Mouse (Mus musculus) small intestine, adult 2 months (tissue): ENCODE measurements around the gene Cep128. TPM values are rescaled to one million over a fixed set of nuclear protein-coding genes. Genes with fewer than 3 reads are reported as not detected.

ENCODE experiments used
- H3K27ac ChIP-seq: fragments of 200-500 bp; 2 replicates; pipeline ENCODE4 v1.5.1; 2012; ENCODE audit warnings: low read depth, low read length, control low read depth, inconsistent platforms; ENCODE audit not compliant: insufficient read depth
- H3K27me3 ChIP-seq: fragments of 200-500 bp; 2 replicates; pipeline ENCODE4 v1.6.1; 2012; ENCODE audit warnings: mild to moderate bottlenecking, moderate library complexity, low read length, inconsistent platforms; ENCODE audit not compliant: control insufficient read depth, insufficient read depth
- H3K36me3 ChIP-seq: fragments of 200-500 bp; 2 replicates; pipeline ENCODE4 v1.6.1; 2012; ENCODE audit warnings: mild to moderate bottlenecking, low read length, control low read depth, inconsistent platforms; ENCODE audit not compliant: control insufficient read depth, insufficient read depth
- H3K4me1 ChIP-seq: fragments of 200-500 bp; 2 replicates; pipeline ENCODE4 v1.6.1; 2012; ENCODE audit warnings: low read length, inconsistent platforms, mixed read lengths; ENCODE audit not compliant: control insufficient read depth, insufficient read depth, insufficient read length
- H3K4me3 ChIP-seq: fragments of 200-500 bp; 2 replicates; pipeline ENCODE4 v1.5.1; 2012; ENCODE audit warnings: low read depth, mild to moderate bottlenecking, control low read depth, inconsistent platforms, low read length, moderate library complexity
- CTCF ChIP-seq: fragments of 200-500 bp; IDR thresholded peaks from 2 replicates; pipeline ENCODE4 v1.5.1; 2012; ENCODE audit warnings: low read depth, mild to moderate bottlenecking, control low read depth, inconsistent platforms, low read length, moderate library complexity, mixed read lengths; ENCODE audit not compliant: insufficient replicate concordance, insufficient read length; ENCODE audit errors: extremely low read depth
- POLR2A ChIP-seq: fragments of 200-500 bp; IDR thresholded peaks from 2 replicates; pipeline ENCODE4 v1.6.1; 2012; ENCODE audit warnings: low read depth, mild to moderate bottlenecking, control low read depth, inconsistent platforms, low read length, moderate library complexity
- WGBS: fragments of 180-500 bp; shearing (Covaris S2); methylation state at CpG from one replicate; pipeline ENCODE4 v1.1.7; 2018; 5-methylcytosine and 5-hydroxymethylcytosine counted together
- polyA plus RNA-seq: library from polyadenylated mRNA; depleted of rRNA; stranded (reverse); fragments of >200 nt; gene quantifications from 2 replicates; pipeline ENCODE4 v1.2.3, GENCODE M21; 2012

The Cep128 gene
- polyA plus RNA-seq, 1 experiment, result 0.95 TPM

DNA sequence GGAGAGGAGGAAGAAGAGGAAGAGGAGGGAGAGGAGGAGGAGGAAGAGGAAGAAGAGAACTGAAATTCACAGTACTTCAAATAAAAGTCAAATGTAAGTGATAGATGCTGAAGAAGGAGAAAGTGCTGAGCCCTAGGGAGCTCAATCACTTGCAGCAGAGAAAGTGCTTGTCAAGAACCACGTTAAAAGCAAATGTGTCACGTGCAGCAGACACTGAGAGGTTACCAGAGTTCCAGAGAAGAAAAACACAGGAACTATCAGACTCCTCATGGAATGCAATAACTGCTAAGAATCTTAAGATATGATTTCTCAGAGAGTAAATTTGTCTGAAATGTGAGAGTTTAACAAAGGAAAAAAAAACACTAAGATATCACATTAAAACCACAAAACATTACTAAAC, 225.7 kb downstream of the Cep128 start:
- Histone ChIP-seq H3K27me3 (no peaks in the 10 kb centered on the region), H3K27ac (no peak overlapping the region), H3K4me3 (no peak overlapping the region), H3K4me1 (no peaks in the 10 kb centered on the region), H3K36me3 (no peaks in the 10 kb centered on the region)
- 66% methylated on average over 2 of the region's 2 CpGs for WGBS
- no peak for TF ChIP-seq CTCF
- no peak for TF ChIP-seq POLR2A

DNA sequence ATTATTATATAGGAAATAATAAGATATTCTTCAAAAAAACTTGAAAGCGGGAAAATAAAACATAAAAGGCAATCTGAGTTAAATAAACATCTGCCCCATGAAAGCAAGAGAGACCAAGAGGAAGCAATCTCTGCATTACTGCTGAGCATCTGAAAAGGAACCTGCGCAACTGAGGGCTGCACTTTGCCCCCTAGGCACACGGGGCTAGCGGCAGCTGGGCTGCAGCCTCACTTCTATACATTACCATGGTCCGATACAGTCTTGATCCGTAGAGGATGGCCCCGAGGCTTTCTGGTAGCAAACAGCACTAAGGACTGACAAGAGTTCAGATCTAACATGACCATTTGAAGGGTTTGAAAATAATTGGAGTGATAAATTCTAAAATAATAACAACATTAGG, 230.2 kb downstream of the Cep128 start:
- Histone ChIP-seq H3K4me1 (no peaks in the 10 kb centered on the region), H3K36me3 (no peaks in the 10 kb centered on the region), H3K4me3 (no peak overlapping the region), H3K27ac (no peak overlapping the region), H3K27me3 (no peaks in the 10 kb centered on the region)
- 38% methylated on average over 7 of the region's 7 CpGs for WGBS
- TF ChIP-seq POLR2A (no peak), CTCF (no peak)

DNA sequence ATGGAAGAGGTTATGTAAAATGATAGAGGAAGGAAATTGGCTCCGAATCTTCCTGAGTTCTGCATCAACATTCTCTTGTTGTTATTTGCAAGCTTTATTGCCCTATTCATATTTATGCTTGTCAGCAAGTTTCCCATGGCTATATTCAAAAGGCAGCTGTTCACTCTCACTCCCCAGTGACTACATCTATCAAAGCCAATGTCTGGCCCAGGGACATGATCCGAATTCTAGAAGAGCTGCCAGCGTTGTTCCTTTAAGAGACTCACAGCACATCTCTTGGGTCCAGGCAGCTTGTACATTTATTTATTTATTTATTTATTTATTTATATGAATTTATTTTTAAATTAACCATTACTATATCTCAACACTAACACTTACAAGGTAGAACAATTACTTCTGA, 235.1 kb downstream of the Cep128 start:
- no peaks in the 10 kb centered on the region for H3K36me3 ChIP-seq
- no peaks in the 10 kb centered on the region for H3K4me1 ChIP-seq
- no peak overlapping the region for H3K4me3 ChIP-seq
- no peak overlapping the region for H3K27ac ChIP-seq
- no peak for TF ChIP-seq CTCF
- no peak for TF ChIP-seq POLR2A
- H3K27me3 ChIP-seq, result no peaks in the 10 kb centered on the region
- 89% methylated on average over 3 of the region's 3 CpGs for WGBS

DNA sequence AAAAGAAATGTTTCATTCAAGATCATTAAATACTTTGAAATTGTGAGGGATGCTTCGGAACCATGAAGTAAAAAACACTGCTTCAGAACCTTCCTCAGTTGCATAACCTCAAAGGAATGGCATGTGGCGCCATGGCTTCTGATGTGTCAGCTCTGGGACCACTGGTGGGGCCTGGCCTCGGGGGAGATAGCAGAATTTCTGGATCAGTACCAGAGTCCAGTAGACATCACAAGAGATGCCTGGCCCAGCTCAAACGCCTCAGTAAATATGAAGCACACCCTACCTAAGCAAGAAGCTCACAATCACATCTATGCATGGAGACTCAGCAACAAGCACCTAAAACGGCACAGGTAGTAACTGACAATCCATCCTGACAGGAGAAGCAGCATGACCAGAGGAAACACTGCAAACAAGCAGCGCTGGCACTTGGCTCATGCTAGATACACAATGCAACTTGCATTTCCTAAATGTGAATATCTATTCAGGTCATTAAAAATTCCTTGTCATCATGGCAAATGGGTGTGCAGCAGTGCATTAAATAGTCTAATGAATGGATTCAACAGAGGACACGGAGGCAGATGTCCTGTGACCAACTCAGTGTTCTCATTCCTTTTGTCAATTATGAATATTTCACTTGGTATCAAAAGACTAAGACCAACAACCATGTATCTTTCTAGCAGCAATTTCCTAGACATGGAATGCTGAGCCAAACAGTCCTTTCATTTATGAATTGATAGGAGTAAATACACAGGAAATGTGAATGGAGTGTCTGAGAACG, 249.3 kb downstream of the Cep128 start:
- Histone ChIP-seq H3K36me3 (no peaks in the 10 kb centered on the region), H3K4me1 (no peaks in the 10 kb centered on the region), H3K27ac (no peak overlapping the region), H3K4me3 (no peak overlapping the region), H3K27me3 (no peaks in the 10 kb centered on the region)
- TF ChIP-seq POLR2A (no peak), CTCF (no peak)
- 88% methylated on average over 8 of the region's 8 CpGs for WGBS

DNA sequence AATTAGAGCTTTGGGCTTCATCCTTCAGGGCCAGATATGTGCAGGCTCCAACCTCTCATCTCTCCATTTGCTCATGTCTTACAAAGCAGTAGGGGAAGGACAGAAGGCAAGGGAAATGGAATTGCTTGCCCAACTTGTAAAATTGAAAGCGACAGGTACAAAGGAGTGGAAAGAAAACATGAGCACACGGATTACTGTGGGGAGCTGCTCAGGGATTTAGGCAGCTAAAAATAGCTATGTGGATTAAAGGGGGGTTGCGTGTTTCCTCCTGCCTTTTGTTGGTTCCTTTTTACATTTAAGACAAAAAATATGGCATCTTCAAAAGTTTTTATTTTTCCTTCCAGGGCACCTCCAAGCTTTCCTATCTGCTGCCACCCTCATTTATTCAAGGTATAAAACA, 269.2 kb downstream of the Cep128 start:
- WGBS, result 76% methylated on average over 3 of the region's 3 CpGs
- Histone ChIP-seq H3K27me3 (no peaks in the 10 kb centered on the region), H3K27ac (no peak overlapping the region), H3K4me1 (no peaks in the 10 kb centered on the region), H3K4me3 (no peak overlapping the region), H3K36me3 (no peaks in the 10 kb centered on the region)
- no peak for TF ChIP-seq POLR2A

DNA sequence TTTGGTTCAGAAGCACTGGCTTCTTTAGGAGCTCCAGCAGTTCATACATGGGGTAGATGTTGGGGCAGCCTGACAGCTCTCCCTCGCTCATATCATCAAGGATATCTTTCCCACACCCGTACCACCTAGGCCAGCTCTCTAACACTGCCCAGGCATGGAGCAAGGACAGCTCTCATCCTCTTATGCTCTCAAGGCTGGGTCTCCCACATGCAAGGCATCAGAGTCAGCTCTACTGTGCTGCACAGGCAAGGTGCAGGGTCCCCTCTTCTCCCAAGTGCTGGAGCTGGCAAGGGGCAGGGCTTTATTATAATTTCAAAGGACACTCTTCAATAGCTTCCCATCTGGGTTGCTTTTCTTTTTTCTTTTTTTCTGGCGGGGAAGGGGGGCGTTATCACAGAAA, 280.9 kb downstream of the Cep128 start:
- Histone ChIP-seq H3K4me1 (no peaks in the 10 kb centered on the region), H3K27me3 (no peaks in the 10 kb centered on the region), H3K27ac (no peak overlapping the region), H3K4me3 (no peak overlapping the region), H3K36me3 (no peaks in the 10 kb centered on the region)
- TF ChIP-seq CTCF (no peak), POLR2A (no peak)
- WGBS, result 79% methylated on average over 4 of the region's 4 CpGs

DNA sequence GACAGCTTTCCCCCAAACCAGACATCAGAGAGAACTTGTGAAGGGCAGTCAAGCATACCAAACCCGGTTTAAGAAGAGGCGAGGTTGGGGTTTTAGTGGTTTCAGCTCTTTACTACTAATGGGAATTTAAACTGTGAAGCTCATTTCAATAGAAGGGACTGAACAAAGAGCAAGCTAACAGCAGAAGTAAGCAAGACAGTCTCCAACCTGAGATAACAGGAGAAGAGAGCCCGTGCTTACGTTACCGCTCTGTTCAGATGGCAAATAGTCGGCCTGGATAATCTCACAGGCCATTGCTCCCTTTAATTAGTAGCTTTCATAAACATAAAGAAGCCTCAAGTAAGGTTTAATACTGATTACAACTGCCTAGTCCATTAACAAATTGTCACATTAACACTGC, 286.3 kb downstream of the Cep128 start:
- no peak for TF ChIP-seq POLR2A
- no peak for TF ChIP-seq CTCF
- Histone ChIP-seq H3K27ac (no peak overlapping the region), H3K4me3 (no peak overlapping the region), H3K4me1 (no peaks in the 10 kb centered on the region), H3K27me3 (no peaks in the 10 kb centered on the region), H3K36me3 (no peaks in the 10 kb centered on the region)
- 81% methylated on average over 6 of the region's 6 CpGs for WGBS
